Mouse (Mus musculus): ENCODE measurements at regions not wholly inside any gene's neighbourhood (a gene's known extent, or its start where the extent isn't known, plus 50 kb on each side); places are given as distances from the start of the nearest gene placed in this dataset.

GRCm38 (mm10) chr14:95493154-95493553 lies 387.9 kb upstream of the 4921530L21Rik start:
- DNase-seq (ENCODE audit: low read depth) = no peak

- no peak for DNase-seq (ENCODE audit: low read depth)
Observed at GRCm38 (mm10) chr14:95493958-95494357, 387.1 kb upstream of the 4921530L21Rik start.

- DNase-seq (ENCODE audit: low read depth) = no peak
Observed at GRCm38 (mm10) chr14:95515072-95515471, 366.0 kb upstream of the 4921530L21Rik start.

- DNase-seq (ENCODE audit: low read depth) = peak; percentile 7
Observed at GRCm38 (mm10) chr14:95518837-95519236, 362.2 kb upstream of the 4921530L21Rik start.

- peak; percentile 61 for DNase-seq (ENCODE audit: low read depth)
Observed at GRCm38 (mm10) chr14:95543863-95544262, 337.2 kb upstream of the 4921530L21Rik start.

- no peak for DNase-seq (ENCODE audit: low read depth)
Observed at GRCm38 (mm10) chr14:95591075-95591474, 290.0 kb upstream of the 4921530L21Rik start.

- DNase-seq (ENCODE audit: low read depth) = no peak
Observed at GRCm38 (mm10) chr14:95596385-95596784, 284.7 kb upstream of the 4921530L21Rik start.

- DNase-seq (ENCODE audit: low read depth) = no peak
Observed at GRCm38 (mm10) chr14:95645980-95646379, 235.1 kb upstream of the 4921530L21Rik start.

GRCm38 (mm10) chr14:95659552-95659951 lies 221.5 kb upstream of the 4921530L21Rik start:
- DNase-seq (ENCODE audit: low read depth) = no peak

GRCm38 (mm10) chr14:95660862-95661261 lies 220.2 kb upstream of the 4921530L21Rik start:
- no peak for DNase-seq (ENCODE audit: low read depth)

GRCm38 (mm10) chr14:95661416-95661815 lies 219.6 kb upstream of the 4921530L21Rik start:
- DNase-seq (ENCODE audit: low read depth) = no peak

- no peak for DNase-seq (ENCODE audit: low read depth)
Observed at GRCm38 (mm10) chr14:95687448-95687847, 193.6 kb upstream of the 4921530L21Rik start.

GRCm38 (mm10) chr14:95688611-95689010 lies 192.4 kb upstream of the 4921530L21Rik start:
- no peak for DNase-seq (ENCODE audit: low read depth)

- DNase-seq (ENCODE audit: low read depth) = no peak
Observed at GRCm38 (mm10) chr14:95726082-95726481, 155.0 kb upstream of the 4921530L21Rik start.

- DNase-seq (ENCODE audit: low read depth) = peak; percentile 23
Observed at GRCm38 (mm10) chr14:95775737-95776136, 105.3 kb upstream of the 4921530L21Rik start.

GRCm38 (mm10) chr14:95777439-95777838 lies 103.6 kb upstream of the 4921530L21Rik start:
- peak; percentile 59 for DNase-seq (ENCODE audit: low read depth)
